Mouse (Mus musculus) G1E (cell line): Measurements from ENCODE around the gene Rnpepl1. TPM values are rescaled to one million over a fixed set of nuclear protein-coding genes. Genes with fewer than 3 reads are reported as not detected.
A peak's percentile ranks its signal among the peaks of the same experiment; 100 is the strongest.

Experiments
- ATAC-seq: 2 replicates; pipeline ENCODE4 v1.8.0; 2016; ENCODE audit warnings: mild to moderate bottlenecking; ENCODE audit not compliant: insufficient number of reproducible peaks, poor library complexity, low FRiP score, severe bottlenecking; ENCODE audit errors: extremely low read depth
- DNase-seq: peaks from one replicate; pipeline ENCODE4 v3.0.0; 2012; ENCODE audit warnings: low spot score
- H3K27me3 ChIP-seq: 2 replicates; pipeline ENCODE4 v1.6.1; 2012; ENCODE audit warnings: mild to moderate bottlenecking, low read length, inconsistent platforms; ENCODE audit not compliant: insufficient read depth
- H3K36me3 ChIP-seq: replicated peaks from 2 replicates; pipeline ENCODE3; 2012; ENCODE audit warnings: mild to moderate bottlenecking, inconsistent platforms
- H3K4me1 ChIP-seq: 2 replicates; pipeline ENCODE4 v1.6.1; 2012; ENCODE audit warnings: low read depth, low read length, inconsistent platforms, mixed read lengths; ENCODE audit not compliant: insufficient read depth
- H3K4me3 ChIP-seq: 2 replicates; pipeline ENCODE4 v1.5.1; 2012; ENCODE audit warnings: low read depth, mild to moderate bottlenecking, inconsistent platforms, low read length, moderate library complexity, mixed read lengths
- H3K9me3 ChIP-seq: replicated peaks from 2 replicates; pipeline ENCODE4 v1.6.1; 2012; ENCODE audit warnings: inconsistent platforms
- CTCF ChIP-seq: IDR thresholded peaks from 2 replicates; pipeline ENCODE4 v1.5.1; 2012; ENCODE audit warnings: low read depth, low read length, inconsistent platforms, mixed read lengths
- GATA1 ChIP-seq: IDR thresholded peaks from 2 replicates; pipeline ENCODE4 v1.6.1; 2012; ENCODE audit warnings: borderline replicate concordance, low read length, inconsistent platforms, mixed read lengths
- GATA2 ChIP-seq: IDR thresholded peaks from 2 replicates; pipeline ENCODE4 v1.6.1; 2012; ENCODE audit warnings: low read depth, low read length, inconsistent platforms, borderline replicate concordance
- POLR2AphosphoS5 ChIP-seq: IDR thresholded peaks from 2 replicates; pipeline ENCODE4 v1.6.1; 2012; ENCODE audit warnings: low read depth, low read length, inconsistent platforms; ENCODE audit not compliant: insufficient replicate concordance
- TAL1 ChIP-seq: conservative IDR thresholded peaks from 2 replicates; pipeline ENCODE4 v1.6.1; 2012; ENCODE audit warnings: low read depth, low read length, inconsistent platforms, mixed read lengths
- polyA plus RNA-seq: library from polyadenylated mRNA; stranded (reverse); fragments of >175 nt; gene quantifications from 2 replicates; pipeline ENCODE4 v1.2.3, GENCODE M21; 2012
- total RNA-seq, 2 experiments: library from RNA; stranded (forward) in 1 of 2; stranded (reverse) in 1 of 2; fragments of 200-1000 nt in 1 of 2; fragments of >200 nt in 1 of 2; fragmentation: Nextera tagmentation in 1 of 2; gene quantifications; 2 replicates each; pipeline ENCODE4 v1.2.3; 2014 to 2017

Gene Rnpepl1
- total and polyA plus RNA-seq, 3 experiments, result 18.8 to 196 (median 37.2) TPM

- H3K9me3 ChIP-seq, result no peaks in the 10 kb centered on the region
- peaks cover 61% of the 10 kb centered on the region for H3K4me1 ChIP-seq
- no peaks in the 10 kb centered on the region for H3K27me3 ChIP-seq
- ATAC-seq (no peak), DNase-seq (peak; percentile 68)
- peaks cover 47% of the 10 kb centered on the region for H3K36me3 ChIP-seq
- peak overlapping the region; percentile 80 for H3K4me3 ChIP-seq
- TF ChIP-seq POLR2AphosphoS5, result no peak
- TF ChIP-seq TAL1, result no peak
- no peak for TF ChIP-seq GATA1
- TF ChIP-seq CTCF, result no peak
- TF ChIP-seq GATA2, result no peak
Observed at GRCm38 (mm10) chr1:92910925-92911720, 540 bp downstream of the Rnpepl1 start.

GRCm38 (mm10) chr1:92911721-92912138, 1.1 kb downstream of the Rnpepl1 start:
- H3K9me3 ChIP-seq, result no peaks in the 10 kb centered on the region
- ATAC-seq (no peak), DNase-seq (peak; percentile 39)
- no peak for TF ChIP-seq CTCF
- TF ChIP-seq TAL1, result no peak
- no peak for TF ChIP-seq POLR2AphosphoS5
- TF ChIP-seq GATA1, result no peak
- TF ChIP-seq GATA2, result no peak
- peak overlapping the region; percentile 80 for H3K4me3 ChIP-seq
- H3K36me3 ChIP-seq, result peaks cover 53% of the 10 kb centered on the region
- peaks cover 57% of the 10 kb centered on the region for H3K4me1 ChIP-seq
- H3K27me3 ChIP-seq, result no peaks in the 10 kb centered on the region

- peaks cover 59% of the 10 kb centered on the region for H3K36me3 ChIP-seq
- DNase-seq, result peak; percentile 58
- peaks cover 57% of the 10 kb centered on the region for H3K4me1 ChIP-seq
- H3K9me3 ChIP-seq, result no peaks in the 10 kb centered on the region
- H3K27me3 ChIP-seq, result no peaks in the 10 kb centered on the region
- peak overlapping the region; percentile 80; the same call in 1 of the 2 replicates for H3K4me3 ChIP-seq
- TF ChIP-seq GATA1 (no peak), POLR2AphosphoS5 (no peak), CTCF (no peak), GATA2 (no peak), TAL1 (no peak)
- ATAC-seq, result peak; percentile 15; the same call in 1 of the 2 replicates
Observed at GRCm38 (mm10) chr1:92912286-92912685, 1.7 kb downstream of the Rnpepl1 start.

- no peak for DNase-seq
- H3K4me3 ChIP-seq, result no peak overlapping the region
- peaks cover 39% of the 10 kb centered on the region for H3K4me1 ChIP-seq
- TF ChIP-seq GATA1 (no peak), TAL1 (no peak), CTCF (no peak), GATA2 (no peak), POLR2AphosphoS5 (no peak)
- peaks cover 76% of the 10 kb centered on the region for H3K36me3 ChIP-seq
- ATAC-seq, result no peak
- H3K27me3 ChIP-seq, result no peaks in the 10 kb centered on the region
- no peaks in the 10 kb centered on the region for H3K9me3 ChIP-seq
Observed at GRCm38 (mm10) chr1:92914239-92914638, 3.7 kb downstream of the Rnpepl1 start.

GRCm38 (mm10) chr1:92914993-92915392, 4.4 kb downstream of the Rnpepl1 start:
- Histone ChIP-seq H3K4me3 (no peak overlapping the region), H3K4me1 (peaks cover 36% of the 10 kb centered on the region), H3K27me3 (no peaks in the 10 kb centered on the region), H3K9me3 (no peaks in the 10 kb centered on the region), H3K36me3 (peaks cover 84% of the 10 kb centered on the region)
- TF ChIP-seq TAL1, result no peak
- no peak for TF ChIP-seq GATA2
- TF ChIP-seq POLR2AphosphoS5, result no peak
- ATAC-seq (no peak), DNase-seq (no peak)

- no peaks in the 10 kb centered on the region for H3K9me3 ChIP-seq
- DNase-seq (no peak), ATAC-seq (no peak)
- no peak overlapping the region for H3K4me3 ChIP-seq
- H3K27me3 ChIP-seq, result no peaks in the 10 kb centered on the region
- H3K4me1 ChIP-seq, result peaks cover 33% of the 10 kb centered on the region
- peaks cover 100% of the 10 kb centered on the region for H3K36me3 ChIP-seq
- TF ChIP-seq CTCF (no peak), TAL1 (no peak), GATA2 (no peak), POLR2AphosphoS5 (no peak), GATA1 (no peak)
Observed at GRCm38 (mm10) chr1:92916725-92917124, 6.1 kb downstream of the Rnpepl1 start.
